Comparison of ENCODE assay signal across 7 mouse cellular contexts in genomic region chr4:135617783-135618470, GRCm38 (mm10). TPM values are rescaled to one million over a fixed set of nuclear protein-coding genes. Genes with fewer than 3 reads are reported as not detected.
DNase-seq lines count a peak whose midpoint lies in the region; ATAC-seq lines count a peak whose summit lies in the region.

No protein-coding gene starts in this region.

- no peaks in the 10 kb centered on the region for H3K36me3 ChIP-seq in limb, embryonic 10.5 days

- intact Hi-C loops in left cerebral cortex, postnatal 25 days (cut with DNase I), result no loop called here
- intact Hi-C loops in left cerebral cortex, postnatal 10 days (cut with DNase I), result no loop called here

- DNase-seq in left cerebral cortex, postnatal 25 days (ENCODE audit: low spot score in 2 of 2), result peak; percentile 12 to 28
- DNase-seq in left cerebral cortex, postnatal 10 days (ENCODE audit: extremely low spot score in 1 of 2, low spot score in 2 of 2), result no peak
- peak; percentile 17 for DNase-seq in embryo, embryonic 10.5 days (ENCODE audit: low spot score)
- peak; percentile 42 for DNase-seq in limb, embryonic 10.5 days (ENCODE audit: low spot score)
- DNase-seq in thymus, adult 18-20 months, result peak; percentile 7 to 39
- no peak for DNase-seq in ovary, postnatal 10 days (ENCODE audit: low spot score)

- no peaks in the 10 kb centered on the region for H3K9me3 ChIP-seq in limb, embryonic 10.5 days (replicated peaks)

- H3K27ac ChIP-seq in limb, embryonic 10.5 days, result no peak overlapping the region

- ATAC-seq in erythroid progenitor cell, adult 5-6 weeks (replicated peaks; ENCODE audit: low FRiP score, poor library complexity, severe bottlenecking), result no peak

- H3K4me3 ChIP-seq in limb, embryonic 10.5 days, result 0 out of 2 replicates have a peak overlapping the region, but pooled peaks have one; percentile 15

- H3K27me3 ChIP-seq in limb, embryonic 10.5 days (ENCODE audit: low read depth, poor library complexity, severe bottlenecking), result peaks cover 17% of the 10 kb centered on the region

- 14% methylated on average over 16 of the region's 16 CpGs for WGBS in limb, embryonic 10.5 days

- H3K4me1 ChIP-seq in limb, embryonic 10.5 days, result peaks cover 9% of the 10 kb centered on the region

RNA-seq across cellular contexts. Expression of gene Grhl3, which starts 44.5 kb away (rescaled TPM):
- total RNA-seq in left cerebral cortex, postnatal 25 days (2021), result 1 to 10 TPM in 1 of 2 experiments, under 1 TPM in 1; 0.69 to 1.5 TPM
- under 1 TPM; 0.36 to 0.62 TPM for total RNA-seq in left cerebral cortex, postnatal 10 days (2021)
- 7.5 and 11.0 TPM in 2 replicates for polyA plus RNA-seq in limb, embryonic 10.5 days (2016; fragmentation: Nextera tagmentation; extraction: Ambion mirVana)
- not detected in 2 replicates for total RNA-seq in erythroid progenitor cell, adult 5-6 weeks (2015; ENCODE audit: low replicate concordance)
- not detected in 2 replicates for total RNA-seq in erythroid progenitor cell, adult 5-6 weeks (2017; ENCODE audit: low replicate concordance)

Comparison
In these comparisons a context has a peak if more than half of its experiments do, and no peak if none do; other contexts are left out.
1. DNase-seq: peak in left cerebral cortex, postnatal 25 days (2 of 2), embryo, embryonic 10.5 days (single experiment), limb, embryonic 10.5 days (single experiment) and thymus, adult 18-20 months (2 of 2); none in left cerebral cortex, postnatal 10 days (0 of 2) and ovary, postnatal 10 days (single experiment).